Mouse (Mus musculus) right cerebral cortex, adult 18-20 months (tissue): Measurements from ENCODE around the gene Col23a1.

ENCODE experiments used
- DNase-seq: peaks from one replicate; pipeline ENCODE4 v3.0.0; 2022; ENCODE audit warnings: mixed read lengths

Col23a1 gene

GRCm38 (mm10) chr11:51493421-51493820 is 203.7 kb downstream of the Col23a1 start:
- DNase-seq, result no peak

- no peak for DNase-seq
Measured at GRCm38 (mm10) chr11:51494178-51494577, 204.5 kb downstream of the Col23a1 start.

- no peak for DNase-seq
Measured at GRCm38 (mm10) chr11:51499776-51500175, 210.1 kb downstream of the Col23a1 start.

GRCm38 (mm10) chr11:51502431-51502851 is 212.7 kb downstream of the Col23a1 start:
- DNase-seq, result peak; percentile 81

- no peak for DNase-seq
Measured at GRCm38 (mm10) chr11:51504946-51505345, 215.2 kb downstream of the Col23a1 start.

GRCm38 (mm10) chr11:51508053-51508452 is 218.3 kb downstream of the Col23a1 start:
- no peak for DNase-seq

- no peak for DNase-seq
Measured at GRCm38 (mm10) chr11:51509211-51509610, 219.5 kb downstream of the Col23a1 start.

- no peak for DNase-seq
Measured at GRCm38 (mm10) chr11:51513019-51513418, 223.3 kb downstream of the Col23a1 start.

- DNase-seq, result no peak
Measured at GRCm38 (mm10) chr11:51515346-51515745, 225.6 kb downstream of the Col23a1 start.

GRCm38 (mm10) chr11:51518100-51518499 is 228.4 kb downstream of the Col23a1 start:
- DNase-seq, result no peak

GRCm38 (mm10) chr11:51518585-51518984 is 228.9 kb downstream of the Col23a1 start:
- DNase-seq, result no peak

- no peak for DNase-seq
Measured at GRCm38 (mm10) chr11:51521440-51521839, 231.7 kb downstream of the Col23a1 start.

- no peak for DNase-seq
Measured at GRCm38 (mm10) chr11:51523215-51523614, 233.5 kb downstream of the Col23a1 start.

- DNase-seq, result no peak
Measured at GRCm38 (mm10) chr11:51523625-51524024, 233.9 kb downstream of the Col23a1 start.

- peak; percentile 22 for DNase-seq
Measured at GRCm38 (mm10) chr11:51526631-51527161, 237.0 kb downstream of the Col23a1 start.

GRCm38 (mm10) chr11:51533128-51533533 is 243.4 kb downstream of the Col23a1 start:
- DNase-seq, result no peak

GRCm38 (mm10) chr11:51534314-51534713 is 244.6 kb downstream of the Col23a1 start:
- DNase-seq, result peak; percentile 43

- no peak for DNase-seq
Measured at GRCm38 (mm10) chr11:51538388-51538787, 248.7 kb downstream of the Col23a1 start.

- DNase-seq, result no peak
Measured at GRCm38 (mm10) chr11:51538919-51539758, 249.4 kb downstream of the Col23a1 start.

GRCm38 (mm10) chr11:51539759-51540282 is 250.1 kb downstream of the Col23a1 start:
- DNase-seq, result peak; percentile 91

GRCm38 (mm10) chr11:51542424-51542823 is 252.7 kb downstream of the Col23a1 start:
- no peak for DNase-seq

- DNase-seq, result no peak
Measured at GRCm38 (mm10) chr11:51543487-51544050, 253.8 kb downstream of the Col23a1 start.

- DNase-seq, result no peak
Measured at GRCm38 (mm10) chr11:51544413-51544812, 254.7 kb downstream of the Col23a1 start.

- no peak for DNase-seq
Measured at GRCm38 (mm10) chr11:51545811-51546210, 256.1 kb downstream of the Col23a1 start.
